Mouse (Mus musculus) thymus, postnatal 25 days (tissue): ENCODE results near the gene Lmx1b.

Experiments used
- DNase-seq: peaks from one replicate; pipeline ENCODE4 v3.0.0; 2022

Lmx1b gene

DNA sequence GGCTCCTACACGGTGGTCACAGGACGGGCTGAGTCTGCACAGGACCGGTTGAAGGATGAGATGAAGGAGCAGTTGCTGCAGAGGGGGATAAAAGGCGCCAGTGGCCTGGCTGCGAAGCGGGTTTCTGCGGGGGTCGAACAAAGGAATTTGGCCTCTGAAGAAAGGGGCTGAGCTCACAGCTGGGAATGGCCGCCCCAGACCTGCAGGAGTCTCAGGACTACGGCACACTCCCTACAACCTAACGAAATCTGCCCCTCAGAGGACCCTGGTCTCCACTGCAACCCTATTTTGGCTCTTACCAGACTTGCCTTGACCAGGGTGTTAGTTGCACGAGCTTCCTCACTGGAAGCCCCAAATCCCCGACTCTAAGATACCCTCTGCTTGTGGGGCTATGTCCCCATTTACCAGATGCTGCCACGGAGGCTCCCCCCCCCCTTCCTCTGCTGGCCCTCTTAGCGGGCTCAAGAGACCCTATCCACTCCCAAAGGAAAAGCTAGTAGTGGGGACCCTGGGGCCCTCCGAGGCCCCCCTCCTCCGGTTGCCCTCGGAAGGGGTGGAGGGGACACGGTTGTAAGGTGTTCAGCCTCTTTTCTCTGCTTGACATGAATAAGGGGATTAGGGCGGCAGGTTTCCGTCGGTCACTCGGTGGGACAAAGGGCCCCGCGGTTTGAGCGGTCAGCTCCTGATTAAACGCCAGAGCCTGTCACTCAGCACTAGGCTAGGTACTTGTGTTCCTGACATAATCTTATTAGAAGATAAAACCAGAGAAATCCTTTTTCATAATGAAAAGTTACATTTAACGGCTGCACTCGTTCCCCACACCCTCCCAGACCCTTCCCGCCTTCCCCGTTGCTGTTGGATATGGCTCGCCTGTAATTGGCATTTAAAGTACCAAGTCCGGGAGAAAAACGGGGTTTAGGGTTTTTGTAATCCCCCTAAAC, 10.0 kb downstream of the Lmx1b start:
- no peak for DNase-seq

DNA sequence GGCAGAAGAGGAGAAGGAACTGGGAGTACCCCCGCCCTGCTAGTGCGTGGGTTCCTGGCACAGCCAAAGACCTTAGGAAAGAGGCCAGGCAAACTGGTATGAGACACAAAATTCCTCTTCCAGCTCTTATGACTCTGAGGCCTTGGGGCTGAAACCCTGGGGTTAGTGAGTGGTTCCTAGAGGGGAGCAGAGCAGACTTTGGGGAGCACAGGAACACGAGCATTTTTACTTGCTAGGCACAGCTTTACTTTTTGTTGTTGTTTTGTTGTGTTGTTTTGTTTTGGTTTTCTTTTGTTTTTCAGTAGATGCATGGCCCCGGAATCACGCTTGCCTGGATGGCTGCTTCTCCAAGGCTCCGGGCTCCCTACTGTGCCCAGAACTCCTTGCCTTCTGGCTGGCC, 10.7 kb downstream of the Lmx1b start:
- DNase-seq = no peak

DNA sequence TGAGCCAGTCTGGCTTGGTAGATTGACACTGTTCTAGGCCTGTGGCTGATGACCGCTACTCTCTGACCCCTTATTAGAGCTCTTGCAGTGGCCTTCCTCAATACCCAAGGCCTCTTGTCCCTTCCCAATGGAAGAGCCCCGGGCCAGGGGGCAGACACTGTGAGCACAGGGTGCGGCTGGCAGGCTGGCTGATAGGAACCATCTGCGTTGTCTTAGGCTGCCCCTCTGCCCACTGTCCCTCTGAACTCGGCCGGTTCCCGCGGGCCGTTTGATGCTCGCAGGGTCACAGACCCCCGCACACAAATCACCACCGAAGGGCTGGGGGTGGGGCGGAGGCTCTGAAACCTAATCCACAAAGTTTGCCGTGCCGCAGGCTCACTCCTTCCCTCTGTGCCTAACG, 11.5 kb downstream of the Lmx1b start:
- DNase-seq = no peak

- no peak for DNase-seq
Observed at GRCm38 (mm10) chr2:33627058-33627375, 13.3 kb downstream of the Lmx1b start.

GRCm38 (mm10) chr2:33626262-33627057, 13.9 kb downstream of the Lmx1b start:
- no peak for DNase-seq

DNA sequence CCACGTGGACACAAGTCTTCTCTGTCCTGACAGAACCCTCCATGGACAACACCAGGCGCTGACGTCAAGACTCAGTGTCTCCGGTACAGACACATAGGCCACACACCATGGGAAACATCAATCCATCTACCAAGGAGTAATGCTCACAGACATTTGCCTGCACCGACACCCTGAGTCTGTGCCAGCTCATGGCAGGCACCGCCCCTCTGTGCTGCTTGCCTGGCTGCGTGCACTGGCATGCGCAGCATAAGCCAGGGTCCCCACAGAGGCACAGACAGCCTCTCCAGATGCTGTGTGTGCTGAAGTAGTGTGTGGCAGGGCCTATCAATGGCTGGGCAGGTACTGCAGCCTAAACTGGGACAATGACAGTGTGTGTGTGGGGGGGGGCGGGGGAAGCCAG, 22.6 kb downstream of the Lmx1b start:
- DNase-seq = no peak

DNA sequence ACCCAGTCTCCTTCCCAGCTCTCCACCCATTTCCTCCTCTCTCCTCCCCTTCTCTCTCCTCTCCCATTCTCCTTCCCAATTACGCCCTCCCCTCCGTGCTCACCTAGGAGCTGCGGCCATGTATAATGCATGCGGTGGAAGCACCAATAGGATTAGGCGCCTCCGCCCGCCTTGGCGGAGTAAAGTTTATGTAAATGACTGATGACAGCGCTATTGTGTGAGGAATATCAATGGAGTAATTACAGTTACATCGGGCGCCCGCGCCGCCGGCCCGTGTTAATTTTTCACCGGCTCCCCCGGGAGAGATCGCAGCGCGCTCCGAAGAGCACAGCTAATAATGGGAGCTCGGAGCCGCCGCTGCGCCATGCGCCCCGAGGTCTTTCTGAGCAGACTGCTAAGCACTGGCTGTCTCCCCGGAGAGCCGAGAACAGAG, 23.9 kb downstream of the Lmx1b start:
- DNase-seq = no peak

- DNase-seq = no peak
Observed at GRCm38 (mm10) chr2:33615843-33616344, 24.4 kb downstream of the Lmx1b start.

DNA sequence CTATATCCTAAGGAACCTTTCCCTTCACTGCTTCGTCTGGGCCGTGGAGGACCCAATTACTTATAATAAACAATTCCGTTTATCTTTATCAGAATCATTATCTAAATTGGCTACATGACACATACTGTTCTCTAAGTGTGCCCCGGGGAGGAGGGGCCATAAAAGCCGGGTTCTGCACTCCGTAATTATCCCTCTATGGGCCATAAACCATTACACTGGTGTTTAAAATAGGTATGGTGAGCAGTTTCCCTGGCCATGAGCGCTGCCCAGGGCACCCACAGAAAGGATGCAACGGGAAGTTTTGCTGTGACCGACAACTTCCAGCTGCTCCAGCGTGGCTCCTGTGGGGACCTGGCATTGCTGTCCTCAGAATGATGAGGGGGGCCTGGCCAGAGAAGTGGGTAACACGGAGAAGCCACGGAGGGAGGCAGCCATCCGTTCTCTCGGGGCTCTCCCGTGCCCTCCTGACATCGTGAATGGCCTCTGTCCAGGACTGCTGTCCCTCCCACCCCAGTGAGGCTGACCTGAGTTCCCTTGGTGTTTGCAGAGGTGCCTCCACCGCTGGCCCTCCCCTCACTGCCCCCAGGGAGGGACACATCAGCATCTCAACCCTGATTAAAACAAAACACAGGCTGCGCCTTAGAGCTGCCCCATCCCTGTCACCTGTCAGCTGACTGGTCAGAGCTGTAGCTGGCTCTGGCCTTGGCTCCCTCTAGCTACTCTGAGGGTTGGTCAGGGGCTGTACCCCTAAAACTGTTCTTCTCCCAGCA, 34.6 kb downstream of the Lmx1b start:
- DNase-seq = no peak

GRCm38 (mm10) chr2:33604846-33605486, 35.3 kb downstream of the Lmx1b start:
- DNase-seq = no peak

DNA sequence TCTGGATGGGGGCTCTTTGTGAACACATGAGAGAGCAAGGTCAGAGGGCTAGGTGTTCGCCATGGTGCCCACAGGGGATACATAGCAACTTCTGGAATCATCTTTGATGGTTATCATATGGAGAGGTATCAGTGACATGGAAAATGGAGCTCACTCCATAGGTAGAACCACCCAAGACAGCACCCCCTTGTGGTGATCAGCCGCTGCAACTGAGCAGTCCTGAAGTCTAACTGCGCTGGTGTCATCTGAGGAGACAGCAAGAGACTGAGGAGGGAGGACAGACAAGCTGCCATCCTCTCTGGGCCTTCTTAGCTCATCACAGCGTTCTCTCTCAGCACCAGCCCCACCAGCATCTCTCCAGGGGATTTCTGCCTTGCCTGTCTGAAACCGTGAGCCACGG, 39.8 kb downstream of the Lmx1b start:
- DNase-seq = no peak

- DNase-seq = no peak
Observed at GRCm38 (mm10) chr2:33597384-33597783, 42.9 kb downstream of the Lmx1b start.

DNA sequence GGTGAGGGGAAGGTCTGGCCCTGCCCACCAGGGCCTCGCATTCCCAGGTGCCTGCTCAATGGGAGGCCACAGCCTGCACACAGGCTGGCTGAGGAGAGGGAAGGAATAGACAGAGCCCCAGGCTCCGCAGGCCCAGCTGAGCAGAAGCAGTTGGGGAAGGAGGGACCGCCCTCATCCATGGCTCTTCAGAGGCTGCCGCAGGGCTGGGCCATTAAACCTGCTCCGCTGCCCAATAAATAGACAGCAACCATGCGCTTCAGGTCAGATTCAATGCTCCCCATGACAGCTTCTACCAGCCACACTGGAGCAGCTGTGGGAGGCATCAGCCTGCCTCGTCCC, 45.3 kb downstream of the Lmx1b start:
- DNase-seq = no peak

- DNase-seq = no peak
Observed at GRCm38 (mm10) chr2:33594181-33595084, 45.9 kb downstream of the Lmx1b start.

DNA sequence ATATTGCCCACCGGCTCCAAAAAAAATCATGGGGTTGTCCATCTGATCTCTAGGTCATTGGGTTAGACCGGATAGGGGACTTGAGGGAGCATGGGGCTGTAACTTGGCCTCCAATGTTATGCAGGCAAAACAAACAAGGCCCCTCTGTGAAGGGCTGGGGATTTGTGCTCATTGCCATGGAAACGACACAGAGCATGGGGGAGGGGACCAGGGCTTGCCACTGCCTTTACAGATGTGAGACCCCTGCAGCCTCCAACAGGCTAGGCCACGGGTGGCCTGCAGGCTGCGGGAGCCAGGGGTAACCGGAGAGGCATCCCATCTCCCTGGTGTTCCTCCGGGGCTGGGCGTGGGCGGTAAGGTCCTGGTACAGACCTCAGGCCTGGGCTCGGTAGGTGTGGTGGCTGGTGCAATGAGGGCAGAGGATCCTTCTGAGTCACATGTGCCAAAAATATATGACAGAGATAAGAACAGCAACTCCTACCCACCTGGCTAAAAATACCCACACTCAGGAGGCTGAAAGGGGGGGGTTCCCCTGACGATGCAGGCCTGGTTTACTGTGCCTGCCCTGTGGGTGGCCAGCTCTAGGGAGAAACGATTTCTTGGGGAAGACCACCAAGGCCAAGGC, 47.3 kb downstream of the Lmx1b start:
- DNase-seq = no peak

DNA sequence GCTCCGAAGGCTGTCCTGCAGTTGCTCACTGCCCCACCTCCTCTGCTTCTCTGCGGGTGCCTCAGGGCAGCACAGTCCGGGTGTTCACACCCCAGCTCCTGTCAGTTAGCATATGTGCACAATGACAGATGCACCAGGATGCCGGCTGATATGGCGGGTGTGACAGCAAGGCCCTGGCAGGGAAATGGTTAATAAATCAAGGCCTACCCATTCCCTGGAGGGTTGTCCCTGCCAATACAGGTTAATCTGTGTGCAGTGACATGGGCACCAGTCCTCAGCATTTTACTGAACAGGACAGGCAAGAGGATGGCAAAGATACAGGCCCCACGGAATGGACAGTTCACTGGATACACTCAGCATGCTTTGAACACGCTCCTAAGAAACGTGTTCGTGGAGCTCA, 51.0 kb downstream of the Lmx1b start:
- DNase-seq = no peak

- DNase-seq = no peak
Observed at GRCm38 (mm10) chr2:33584937-33585910, 55.1 kb downstream of the Lmx1b start.

DNA sequence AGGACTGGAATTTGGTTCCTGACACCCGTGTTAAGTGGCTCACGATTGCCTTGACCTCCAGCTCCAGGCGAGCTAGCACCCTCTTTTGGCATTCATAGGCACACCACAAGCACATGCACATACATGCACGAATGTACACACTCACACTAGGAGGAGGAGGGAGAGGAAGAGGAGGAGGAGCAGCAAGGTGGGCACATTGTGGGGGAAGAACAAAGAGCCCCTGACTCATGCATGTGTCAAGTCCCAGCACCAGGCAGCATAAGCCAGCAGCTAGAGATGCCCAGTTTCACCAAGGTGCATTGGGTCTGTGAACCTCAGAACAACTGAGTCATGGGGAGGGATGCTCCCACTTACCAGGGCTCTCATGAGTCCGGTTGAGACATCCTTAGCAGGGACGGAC, 56.5 kb downstream of the Lmx1b start:
- no peak for DNase-seq

- DNase-seq = no peak
Observed at GRCm38 (mm10) chr2:33583317-33583716, 57.0 kb downstream of the Lmx1b start.
